Comparison of ENCODE assay signal across 8 mouse cellular contexts in genomic region chr6:53818732-53819661, GRCm38 (mm10). TPM values are rescaled to one million over a fixed set of nuclear protein-coding genes. Genes with fewer than 3 reads are reported as not detected.
DNase-seq lines count a peak whose midpoint lies in the region; ATAC-seq and TF ChIP-seq lines count a peak whose summit lies in the region.

No protein-coding gene starts in this region.

- no peaks in the 10 kb centered on the region for H3K4me1 ChIP-seq in ES-Bruce4 (ENCODE audit: control insufficient read depth, insufficient read depth, low read length)
- H3K4me1 ChIP-seq in embryonic fibroblast, embryonic 13.5 days (ENCODE audit: control insufficient read depth, insufficient read depth, low read length) = 0 out of 2 replicates have a peak, but pooled peaks cover 5% of the 10 kb centered on the region
- peaks cover 20% of the 10 kb centered on the region for H3K4me1 ChIP-seq in testis, adult 2 months (ENCODE audit: control insufficient read depth, insufficient read depth, low read length)

- no peaks in the 10 kb centered on the region for H3K36me3 ChIP-seq in ES-Bruce4 (ENCODE audit: control insufficient read depth, insufficient read depth, low read length, poor library complexity, severe bottlenecking)
- H3K36me3 ChIP-seq in testis, adult 2 months (ENCODE audit: control insufficient read depth, insufficient read depth, low read length) = no peaks in the 10 kb centered on the region

- peak; percentile 78 for DNase-seq in R1 (ENCODE audit: low read depth, low spot score)
- DNase-seq in heart, postnatal 36 days = peak; percentile 53 to 55
- peak; percentile 75 for DNase-seq in left cerebral cortex, postnatal 4 days

- TF ChIP-seq CTCF in ES-Bruce4 (IDR thresholded peaks at IDR 0.05; ENCODE audit: low read depth, low read length) = peak; percentile 61
- TF ChIP-seq CTCF in embryonic fibroblast, embryonic 13.5 days (IDR thresholded peaks at IDR 0.05; ENCODE audit: borderline replicate concordance, insufficient read depth, low read length) = 0 out of 2 replicates have a peak, but pooled peaks have one; percentile 6
- TF ChIP-seq CTCF in testis, adult 2 months (IDR thresholded peaks at IDR 0.05; ENCODE audit: control insufficient read depth, insufficient read depth, insufficient replicate concordance, low read depth, low read length) = peak; percentile 44; the same call in 1 of the 2 replicates

- TF ChIP-seq POLR2A in ES-Bruce4 (IDR thresholded peaks at IDR 0.05; ENCODE audit: insufficient read depth, low read length) = no peak
- TF ChIP-seq POLR2A in embryonic fibroblast, embryonic 13.5 days (IDR thresholded peaks at IDR 0.05; ENCODE audit: low read depth, low read length) = no peak
- no peak for TF ChIP-seq POLR2A in testis, adult 2 months (IDR thresholded peaks at IDR 0.05; ENCODE audit: control insufficient read depth, low read depth, low read length)

- no peaks in the 10 kb centered on the region for H3K9me3 ChIP-seq in ES-Bruce4 (replicated peaks; ENCODE audit: control insufficient read depth, insufficient read depth, low read length, poor library complexity, severe bottlenecking)

- H3K9ac ChIP-seq in ES-Bruce4 (ENCODE audit: low read depth, poor library complexity, severe bottlenecking) = no peak overlapping the region

- TF ChIP-seq EP300 in ES-Bruce4 (IDR thresholded peaks at IDR 0.05; ENCODE audit: insufficient read depth, low read depth, low read length) = no peak

- H3K4me3 ChIP-seq in ES-Bruce4 (ENCODE audit: low read depth, low read length) = peak overlapping the region; percentile 60
- no peak overlapping the region for H3K4me3 ChIP-seq in embryonic fibroblast, embryonic 13.5 days (ENCODE audit: insufficient read depth, low read length)
- H3K4me3 ChIP-seq in testis, adult 2 months (ENCODE audit: control insufficient read depth, low read depth, low read length) = peak overlapping the region; percentile 52

- H3K27ac ChIP-seq in ES-Bruce4 (ENCODE audit: insufficient read depth, low read length) = no peak overlapping the region
- H3K27ac ChIP-seq in embryonic fibroblast, embryonic 13.5 days (ENCODE audit: insufficient read depth, low read length) = no peak overlapping the region
- H3K27ac ChIP-seq in testis, adult 2 months (ENCODE audit: control insufficient read depth, insufficient read depth, low read depth, low read length) = no peak overlapping the region

- H3K27me3 ChIP-seq in ES-Bruce4 (ENCODE audit: control insufficient read depth, insufficient read depth, low read length, poor library complexity, severe bottlenecking) = peaks cover 16% of the 10 kb centered on the region
- no peaks in the 10 kb centered on the region for H3K27me3 ChIP-seq in testis, adult 2 months (ENCODE audit: control insufficient read depth, insufficient read depth, low read length)

- ATAC-seq in megakaryocyte-erythroid progenitor cell, adult 5-6 weeks (replicated peaks; ENCODE audit: low FRiP score, low TSS enrichment, poor library complexity, severe bottlenecking) = peak; percentile 58; the same call in 1 of the 2 replicates
- ATAC-seq in erythroblast, adult 5-6 weeks (replicated peaks; ENCODE audit: low FRiP score, poor library complexity, severe bottlenecking) = no peak

- intact Hi-C loops in heart, postnatal 36 days (cut with DNase I) = loop anchor here (1.0 to 2.0 kb wide), 2 partner anchors 52 to 139 kb away; no protein-coding TSS in a partner anchor
- intact Hi-C loops in left cerebral cortex, postnatal 4 days (cut with DNase I) = loop anchor here (10.0 kb wide), 1 partner anchor 216 kb away; the partner anchor contains the start of gene Chn2

RNA-seq across cellular contexts. Expression of gene Tril, which starts 1.6 kb away (rescaled TPM):
- polyA plus RNA-seq in ES-Bruce4 (2011; ENCODE audit: insufficient read depth, insufficient read length, low read depth, missing spikeins) = 0.17 and 0.33 TPM in 2 replicates
- 0.27 and 3.2 TPM in 2 replicates for polyA plus RNA-seq in embryonic fibroblast, embryonic 13.5 days (2011; ENCODE audit: insufficient read length, low read depth, missing spikeins)
- total RNA-seq in heart, postnatal 36 days (2021) = 1 to 10 TPM; 4.6 to 5.4 TPM
- total RNA-seq in left cerebral cortex, postnatal 4 days (2021) = 10 to 100 TPM; 32.0 to 38.3 TPM
- total RNA-seq in megakaryocyte-erythroid progenitor cell, adult 5-6 weeks (2014; fragmentation: Nextera tagmentation) = not detected in 2 replicates
- total RNA-seq in megakaryocyte-erythroid progenitor cell, adult 5-6 weeks (2017) = not detected in 2 replicates
- 0.43 and 0.59 TPM in 2 replicates for polyA plus RNA-seq in testis, adult 2 months (2012; rRNA removed)
- total RNA-seq in erythroblast, adult 5-6 weeks (2015; ENCODE audit: low replicate concordance) = not detected in 2 replicates
- not detected in 2 replicates for total RNA-seq in erythroblast, adult 5-6 weeks (2017; ENCODE audit: low replicate concordance)

Comparison
In these comparisons a context has a peak if more than half of its experiments do, and no peak if none do; other contexts are left out.
1. CTCF ChIP-seq: peak in every context shown above with its lines; median percentile 61 in ES-Bruce4; 44 in testis, adult 2 months; 6 in embryonic fibroblast, embryonic 13.5 days.
2. RNA of gene Tril, which starts 1.6 kb away (total RNA-seq): 32.0 to 38.3 TPM in left cerebral cortex, postnatal 4 days and 4.6 to 5.4 TPM in heart, postnatal 36 days; not detected in megakaryocyte-erythroid progenitor cell, adult 5-6 weeks and not detected in erythroblast, adult 5-6 weeks; every median in the first group is over 4 times any median in the second.
3. Peak in every context shown above with its lines, with median percentiles within 50 percentile points of each other: DNase-seq.